Mouse (Mus musculus) stomach, embryonic 16.5 days (tissue): ENCODE measurements around the gene Abcc1. TPM values are rescaled to one million over a fixed set of nuclear protein-coding genes. Genes with fewer than 3 reads are reported as not detected.

Experiments
- ATAC-seq: fragments of 200-750 bp; cut with Nextera tagmentation; 2 replicates; pipeline ENCODE4 v1.8.0; 2017; ENCODE audit warnings: moderate number of reproducible peaks, moderate TSS enrichment; ENCODE audit not compliant: insufficient read depth, low FRiP score
- H3K27ac ChIP-seq: fragments of 300-500 bp; sonication (generic); 2 replicates; pipeline ENCODE4 v1.5.1; 2014; ENCODE audit warnings: low read length
- H3K27me3 ChIP-seq: fragments of 300-500 bp; sonication (generic); 2 replicates; pipeline ENCODE4 v1.6.1; 2014; ENCODE audit warnings: low read length, control low read depth, mixed read lengths; ENCODE audit not compliant: control insufficient read depth, insufficient read depth
- H3K36me3 ChIP-seq: fragments of 300-500 bp; sonication (generic); 2 replicates; pipeline ENCODE4 v1.6.1; 2014; ENCODE audit warnings: low read length; ENCODE audit not compliant: control insufficient read depth, insufficient read depth
- H3K4me1 ChIP-seq: fragments of 300-500 bp; sonication (generic); 2 replicates; pipeline ENCODE4 v1.6.1; 2014; ENCODE audit warnings: low read length, control low read depth, mixed read lengths; ENCODE audit not compliant: control insufficient read depth, insufficient read depth
- H3K4me2 ChIP-seq: fragments of 300-500 bp; sonication (generic); 2 replicates; pipeline ENCODE4 v1.6.1; 2014; ENCODE audit warnings: low read depth, low read length, mixed read lengths
- H3K4me3 ChIP-seq: fragments of 300-500 bp; sonication (generic); replicated peaks from 2 replicates; pipeline ENCODE4 v1.5.1; 2014; ENCODE audit warnings: mild to moderate bottlenecking, low read length
- H3K9ac ChIP-seq: fragments of 300-500 bp; sonication (generic); 2 replicates; pipeline ENCODE4 v1.6.1; 2014; ENCODE audit warnings: low read length
- H3K9me3 ChIP-seq: fragments of 300-500 bp; sonication (generic); replicated peaks from 2 replicates; pipeline ENCODE4 v1.6.1; 2016; ENCODE audit warnings: low read length, control low read depth; ENCODE audit not compliant: control insufficient read depth
- WGBS: fragments of 180-500 bp; shearing (Covaris S2); extraction: QIAGEN DNeasy Blood & Tissue Kit; methylation state at CpG from one replicate; pipeline ENCODE4 v1.1.7; 2014; 5-methylcytosine and 5-hydroxymethylcytosine counted together
- polyA plus RNA-seq: library from polyadenylated mRNA; unstranded; fragments of >200 nt; fragmentation: Nextera tagmentation; extraction: Ambion mirVana; gene quantifications from 2 replicates; pipeline ENCODE4 v1.2.1, GENCODE M21; 2015

Gene Abcc1
- polyA plus RNA-seq, 1 experiment from 2014 or later, result 13.6 TPM

- WGBS, result 89% methylated on average over 2 of the region's 2 CpGs
- no peaks in the 10 kb centered on the region for H3K9me3 ChIP-seq
- no peak; the same call in 1 of the 2 replicates for ATAC-seq
- no peaks in the 10 kb centered on the region for H3K27me3 ChIP-seq
- no peaks in the 10 kb centered on the region for H3K4me1 ChIP-seq
- no peak overlapping the region for H3K27ac ChIP-seq
- no peak overlapping the region for H3K4me3 ChIP-seq
- H3K9ac ChIP-seq, result no peak overlapping the region
- no peaks in the 10 kb centered on the region for H3K36me3 ChIP-seq
- no peak overlapping the region for H3K4me2 ChIP-seq
Observed at GRCm38 (mm10) chr16:14439801-14440614, 78.7 kb downstream of the Abcc1 start.

GRCm38 (mm10) chr16:14444059-14444855 is 82.9 kb downstream of the Abcc1 start:
- Histone ChIP-seq H3K4me2 (no peak overlapping the region), H3K9me3 (no peaks in the 10 kb centered on the region), H3K36me3 (no peaks in the 10 kb centered on the region), H3K4me3 (no peak overlapping the region), H3K27me3 (no peaks in the 10 kb centered on the region), H3K27ac (peak overlapping the region; percentile 4; the same call in 1 of the 2 replicates), H3K9ac (no peak overlapping the region), H3K4me1 (no peaks in the 10 kb centered on the region)
- no peak; the same call in 1 of the 2 replicates for ATAC-seq
- WGBS, result 57% methylated on average over 6 of the region's 6 CpGs

- H3K4me2 ChIP-seq, result no peak overlapping the region
- no peaks in the 10 kb centered on the region for H3K4me1 ChIP-seq
- H3K27me3 ChIP-seq, result no peaks in the 10 kb centered on the region
- H3K27ac ChIP-seq, result no peak overlapping the region
- no peak overlapping the region for H3K9ac ChIP-seq
- no peaks in the 10 kb centered on the region for H3K9me3 ChIP-seq
- WGBS, result 73% methylated on average over 6 of the region's 6 CpGs
- no peak for ATAC-seq
- no peaks in the 10 kb centered on the region for H3K36me3 ChIP-seq
- H3K4me3 ChIP-seq, result no peak overlapping the region
Observed at GRCm38 (mm10) chr16:14445197-14445596, 83.8 kb downstream of the Abcc1 start.

GRCm38 (mm10) chr16:14447366-14447765 is 86.0 kb downstream of the Abcc1 start:
- Histone ChIP-seq H3K9me3 (no peaks in the 10 kb centered on the region), H3K4me3 (no peak overlapping the region), H3K4me1 (no peaks in the 10 kb centered on the region), H3K27ac (no peak overlapping the region), H3K27me3 (no peaks in the 10 kb centered on the region), H3K4me2 (no peak overlapping the region), H3K36me3 (no peaks in the 10 kb centered on the region), H3K9ac (no peak overlapping the region)
- ATAC-seq, result no peak
- WGBS, result 86% methylated on average over 4 of the region's 4 CpGs

- H3K36me3 ChIP-seq, result no peaks in the 10 kb centered on the region
- no peaks in the 10 kb centered on the region for H3K27me3 ChIP-seq
- H3K9ac ChIP-seq, result no peak overlapping the region
- H3K4me2 ChIP-seq, result no peak overlapping the region
- no peak overlapping the region for H3K27ac ChIP-seq
- no peaks in the 10 kb centered on the region for H3K4me1 ChIP-seq
- ATAC-seq, result no peak
- H3K4me3 ChIP-seq, result no peak overlapping the region
- H3K9me3 ChIP-seq, result no peaks in the 10 kb centered on the region
- 93% methylated on average over 8 of the region's 8 CpGs for WGBS
Observed at GRCm38 (mm10) chr16:14448307-14448706, 86.9 kb downstream of the Abcc1 start.

- H3K36me3 ChIP-seq, result no peaks in the 10 kb centered on the region
- H3K4me3 ChIP-seq, result no peak overlapping the region
- no peaks in the 10 kb centered on the region for H3K4me1 ChIP-seq
- H3K9me3 ChIP-seq, result no peaks in the 10 kb centered on the region
- H3K27me3 ChIP-seq, result no peaks in the 10 kb centered on the region
- no peak overlapping the region for H3K9ac ChIP-seq
- WGBS, result 78% methylated on average over 4 of the region's 4 CpGs
- ATAC-seq, result no peak
- no peak overlapping the region for H3K4me2 ChIP-seq
- no peak overlapping the region for H3K27ac ChIP-seq
Observed at GRCm38 (mm10) chr16:14449861-14450260, 88.5 kb downstream of the Abcc1 start.

- WGBS, result 47% methylated on average over 5 of the region's 5 CpGs
- H3K36me3 ChIP-seq, result no peaks in the 10 kb centered on the region
- no peak overlapping the region for H3K9ac ChIP-seq
- peak; percentile 65; the same call in 1 of the 2 replicates for ATAC-seq
- no peaks in the 10 kb centered on the region for H3K9me3 ChIP-seq
- H3K4me1 ChIP-seq, result no peaks in the 10 kb centered on the region
- H3K4me3 ChIP-seq, result no peak overlapping the region
- H3K27me3 ChIP-seq, result no peaks in the 10 kb centered on the region
- no peak overlapping the region for H3K4me2 ChIP-seq
- no peak overlapping the region for H3K27ac ChIP-seq
Observed at GRCm38 (mm10) chr16:14451374-14452046, 90.2 kb downstream of the Abcc1 start.

GRCm38 (mm10) chr16:14462535-14462934 is 101.2 kb downstream of the Abcc1 start:
- Histone ChIP-seq H3K4me1 (no peaks in the 10 kb centered on the region), H3K27me3 (no peaks in the 10 kb centered on the region), H3K4me3 (no peak overlapping the region), H3K36me3 (peaks cover 13% of the 10 kb centered on the region), H3K9me3 (no peaks in the 10 kb centered on the region), H3K27ac (no peak overlapping the region), H3K4me2 (no peak overlapping the region), H3K9ac (no peak overlapping the region)
- no peak for ATAC-seq
- WGBS, result 82% methylated on average over 2 of the region's 2 CpGs

- Histone ChIP-seq H3K9ac (no peak overlapping the region), H3K4me2 (no peak overlapping the region), H3K9me3 (no peaks in the 10 kb centered on the region), H3K27ac (no peak overlapping the region), H3K4me3 (no peak overlapping the region), H3K4me1 (no peaks in the 10 kb centered on the region), H3K27me3 (no peaks in the 10 kb centered on the region), H3K36me3 (peaks cover 20% of the 10 kb centered on the region)
- 95% methylated on average over 6 of the region's 6 CpGs for WGBS
- ATAC-seq, result no peak
Observed at GRCm38 (mm10) chr16:14465016-14465415, 103.7 kb downstream of the Abcc1 start.
